Mouse (Mus musculus) B cell, adult 2 months (primary cell): Measurements from ENCODE around the gene Fam129a.
A peak's percentile ranks its signal among the peaks of the same experiment; 100 is the strongest.
"Not testable (repeated sequence)": the region's sequence is repeated elsewhere in the genome, so short reads cannot be mapped to it uniquely, and the experiment has no call there.

Experiments used
- DNase-seq, 2 experiments: peaks; one replicate each; pipeline ENCODE4 v3.0.0; 2022

Fam129a gene

DNA sequence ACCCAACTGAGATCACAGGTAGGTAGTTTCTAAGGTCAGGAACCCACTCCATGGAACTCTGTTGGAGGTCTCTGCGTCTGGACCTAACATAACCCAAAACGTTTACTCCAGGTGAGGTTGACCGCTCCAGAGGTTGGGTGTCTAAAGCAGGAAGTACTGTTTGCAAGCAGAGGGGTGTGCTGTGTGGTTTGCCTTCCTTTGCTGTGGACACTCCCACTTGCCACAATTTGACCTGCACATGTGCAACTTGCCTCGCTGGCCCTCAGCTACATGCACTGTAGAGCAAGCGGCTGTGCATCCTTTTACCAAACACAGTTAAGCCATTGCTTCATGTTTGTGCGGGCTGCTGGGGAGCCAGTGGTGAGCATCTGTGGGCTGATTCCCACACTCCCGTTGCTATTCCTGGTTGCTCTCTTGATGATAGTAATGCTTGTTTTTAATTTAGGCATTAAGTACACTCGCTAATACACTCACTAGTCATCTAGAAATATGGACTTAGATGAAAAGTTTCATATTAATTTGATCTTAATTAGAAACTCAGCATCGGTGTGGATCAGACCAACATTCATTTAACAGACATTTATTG, 99.1 kb downstream of the Fam129a start:
- DNase-seq = no peak

DNA sequence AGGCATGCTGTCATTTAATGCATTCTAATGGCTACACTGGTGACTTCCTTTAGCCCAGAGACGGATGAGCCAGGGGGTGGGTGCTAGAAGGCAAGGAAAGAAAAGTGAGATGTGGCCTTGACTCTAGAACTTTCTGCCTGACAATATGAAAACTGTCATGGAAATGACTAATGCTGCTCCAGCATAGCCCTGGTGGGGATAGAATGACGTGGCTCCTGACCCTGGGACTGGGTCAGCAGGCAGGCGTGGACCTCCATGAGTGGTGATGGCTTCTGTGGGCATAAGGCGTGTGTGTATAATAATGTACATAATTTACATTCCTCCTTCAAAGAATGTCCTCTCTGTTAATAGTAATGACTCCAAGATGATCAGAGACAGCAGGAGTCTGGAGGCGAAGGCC, 104.7 kb downstream of the Fam129a start:
- no peak for DNase-seq

DNA sequence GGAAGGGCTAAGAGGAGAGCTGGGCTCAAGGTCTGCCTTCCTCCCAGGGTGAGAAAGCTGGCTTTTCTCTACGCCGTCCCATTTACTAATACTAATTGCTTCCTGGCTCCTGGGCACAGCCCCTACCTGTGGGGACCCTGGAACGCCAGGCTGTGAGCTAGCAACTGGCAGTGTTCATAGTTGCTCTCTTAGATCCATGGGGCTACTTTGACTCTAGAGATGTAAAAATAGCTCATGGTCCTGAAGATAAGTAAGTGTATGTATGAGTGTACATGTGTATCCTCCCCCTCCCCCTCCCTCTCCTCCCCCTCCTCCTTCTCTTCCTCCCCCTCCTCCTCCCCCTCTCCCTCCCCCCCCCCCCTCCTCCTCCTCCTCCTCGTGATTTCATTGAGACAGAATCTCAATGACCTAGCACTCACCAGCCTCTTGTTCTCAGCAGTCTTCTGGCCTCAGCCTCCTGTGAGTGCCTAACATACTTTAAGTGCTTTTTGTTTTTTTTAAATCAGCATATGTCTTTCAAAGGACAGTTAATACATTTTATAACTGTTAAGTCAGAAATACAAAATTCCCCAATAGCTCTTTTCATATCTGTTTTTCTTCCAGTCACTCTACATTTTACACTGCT, 106.3 kb downstream of the Fam129a start:
- DNase-seq = no peak

DNA sequence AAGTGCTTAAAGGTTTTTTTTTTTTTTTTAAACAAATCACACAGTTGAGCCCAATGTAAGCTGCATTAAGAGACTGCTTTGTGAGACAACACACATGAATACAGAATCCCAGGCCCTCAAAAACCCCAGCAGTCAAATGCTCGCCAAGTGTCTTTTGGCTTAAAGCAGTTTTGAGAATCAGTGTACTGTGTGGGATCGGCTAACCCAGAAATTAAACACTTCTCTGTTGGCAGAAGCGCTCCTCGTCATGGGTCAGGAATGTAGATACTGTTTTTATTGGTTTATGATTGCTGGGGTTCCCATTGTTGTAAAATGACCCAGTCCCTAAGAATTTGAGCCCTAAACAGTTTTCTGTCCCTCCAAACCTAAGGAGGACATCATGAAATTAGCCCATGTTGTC, 107.0 kb downstream of the Fam129a start:
- no peak for DNase-seq

DNA sequence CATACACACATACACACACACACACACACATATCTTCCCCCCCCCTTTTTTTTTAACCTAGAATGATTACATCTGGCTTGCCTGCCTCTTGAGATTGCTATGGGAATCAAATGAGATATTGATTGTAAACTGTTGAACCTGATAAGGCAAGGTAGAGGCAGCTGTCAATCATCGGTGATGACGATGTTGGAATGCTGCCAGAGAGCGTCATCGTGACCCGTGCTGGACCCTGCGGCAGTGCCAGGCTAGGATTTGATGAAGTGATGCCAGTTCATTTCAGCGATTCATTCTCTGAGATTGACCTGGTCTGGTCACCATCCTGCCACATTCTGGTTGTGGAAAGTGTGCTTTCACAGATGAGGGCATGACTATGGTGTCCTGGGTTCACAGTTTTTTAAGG, 108.2 kb downstream of the Fam129a start:
- DNase-seq = no peak

DNA sequence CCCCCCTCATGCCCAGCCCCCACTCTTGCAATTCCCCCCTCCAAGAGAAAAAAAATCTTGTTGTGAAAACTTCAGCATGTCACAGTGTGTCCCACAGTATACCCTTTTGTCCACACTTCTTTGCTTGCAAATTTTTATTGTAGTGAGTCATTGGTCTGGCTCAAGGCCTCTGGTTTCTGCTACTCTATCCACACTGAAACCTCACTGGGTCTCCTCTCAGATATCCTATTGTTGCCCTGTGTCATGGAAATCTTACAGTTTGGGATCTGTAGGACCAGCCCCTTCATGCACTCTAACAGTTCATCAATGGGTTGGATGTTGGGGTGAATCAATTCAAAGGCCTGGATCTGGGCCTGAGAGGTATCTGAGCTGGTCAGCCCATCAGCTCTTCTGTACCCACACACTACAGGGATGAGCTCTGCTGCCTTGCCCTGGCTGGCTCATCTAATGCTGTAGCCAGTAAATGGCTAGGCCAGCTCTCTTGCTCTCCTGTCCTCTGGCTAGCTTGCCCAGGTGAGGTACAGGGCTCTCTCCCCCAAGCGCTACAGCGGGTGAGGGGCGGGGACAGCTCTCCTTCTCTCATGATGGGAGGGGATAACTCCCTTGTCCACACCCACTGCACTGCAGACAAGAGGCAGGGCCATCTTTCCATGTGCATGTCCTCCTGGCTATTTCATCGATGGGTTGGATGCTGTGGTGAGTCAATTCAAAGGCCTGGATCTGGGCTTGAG, 109.1 kb downstream of the Fam129a start:
- DNase-seq = no peak

DNA sequence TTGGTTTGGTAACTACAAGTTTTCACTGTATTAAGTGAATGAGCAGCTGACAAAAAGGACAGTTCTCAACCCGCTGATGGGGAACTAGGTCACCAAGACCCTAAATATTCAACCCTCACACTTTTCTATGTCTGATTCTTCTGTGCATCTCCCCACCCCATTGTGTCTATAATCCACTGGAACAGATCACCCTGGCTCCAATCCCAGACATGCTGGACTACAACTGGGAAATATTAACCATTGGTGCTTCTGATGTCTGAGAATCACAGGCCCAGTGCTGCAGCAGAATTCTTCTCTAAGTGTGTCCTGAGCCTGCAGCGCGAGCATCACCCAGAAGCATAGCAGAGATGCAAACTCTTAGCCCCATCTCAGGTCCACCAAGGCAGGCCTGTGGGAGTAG, 110.0 kb downstream of the Fam129a start:
- no peak for DNase-seq

DNA sequence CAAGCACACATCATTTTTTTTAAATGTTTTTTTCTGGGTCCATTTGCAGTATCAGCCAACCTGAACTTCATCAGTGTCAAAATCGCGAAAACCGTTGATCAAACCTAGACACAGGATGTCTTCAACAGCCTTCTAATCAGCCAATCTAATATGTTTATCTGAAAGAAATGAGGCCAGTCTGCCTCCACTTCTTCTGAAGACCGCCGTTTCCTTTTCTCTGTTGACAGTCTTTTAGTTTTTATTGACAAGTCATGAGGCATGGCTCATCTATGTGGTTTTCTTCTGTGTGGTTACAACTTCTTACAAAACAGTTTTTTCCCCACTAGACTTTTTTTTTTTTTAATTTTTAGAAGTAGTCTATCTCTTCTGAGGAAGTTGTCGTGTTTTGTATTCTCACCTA, 111.9 kb downstream of the Fam129a start:
- DNase-seq = no peak

DNA sequence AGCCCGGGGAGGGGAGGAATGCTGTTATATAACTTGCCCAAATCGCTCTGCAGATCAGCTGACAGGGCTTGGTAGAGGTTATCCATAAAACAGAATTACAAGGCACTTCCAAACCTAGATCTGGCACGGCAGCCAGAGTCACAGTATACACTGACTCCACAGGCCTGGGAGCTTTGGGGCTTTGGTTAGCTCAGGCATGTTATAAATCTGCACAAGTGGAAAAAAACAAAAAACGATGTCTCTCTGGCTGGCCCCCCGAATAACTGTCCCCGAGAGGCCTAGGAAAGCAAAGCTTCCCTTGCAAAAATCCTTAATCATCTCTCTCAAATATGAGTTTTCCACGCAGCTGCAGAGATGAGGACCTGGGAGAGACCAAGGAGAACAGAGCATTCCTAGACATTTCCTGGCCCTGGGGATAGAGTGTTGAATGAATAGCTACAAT, 113.5 kb downstream of the Fam129a start:
- DNase-seq = no peak

DNA sequence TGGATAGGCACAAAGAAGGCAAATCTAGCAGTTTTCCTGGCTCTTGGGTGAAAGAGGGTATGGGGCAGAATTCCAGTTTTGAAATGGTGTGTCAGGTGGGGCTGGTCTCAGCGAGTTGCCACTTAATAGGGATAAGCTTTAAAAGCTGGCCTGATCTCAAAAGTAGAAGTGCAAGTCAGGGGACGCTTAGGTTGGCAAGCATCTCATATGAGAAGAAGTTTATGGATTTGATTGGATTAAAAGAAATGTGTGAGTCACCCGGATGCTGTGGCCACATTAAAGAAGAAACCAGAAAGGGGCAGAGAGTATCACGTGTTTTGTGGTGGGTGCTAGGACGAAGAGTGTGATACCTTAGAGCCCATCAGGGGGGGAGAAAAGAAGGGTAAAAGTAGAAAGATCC, 114.0 kb downstream of the Fam129a start:
- no peak for DNase-seq

DNA sequence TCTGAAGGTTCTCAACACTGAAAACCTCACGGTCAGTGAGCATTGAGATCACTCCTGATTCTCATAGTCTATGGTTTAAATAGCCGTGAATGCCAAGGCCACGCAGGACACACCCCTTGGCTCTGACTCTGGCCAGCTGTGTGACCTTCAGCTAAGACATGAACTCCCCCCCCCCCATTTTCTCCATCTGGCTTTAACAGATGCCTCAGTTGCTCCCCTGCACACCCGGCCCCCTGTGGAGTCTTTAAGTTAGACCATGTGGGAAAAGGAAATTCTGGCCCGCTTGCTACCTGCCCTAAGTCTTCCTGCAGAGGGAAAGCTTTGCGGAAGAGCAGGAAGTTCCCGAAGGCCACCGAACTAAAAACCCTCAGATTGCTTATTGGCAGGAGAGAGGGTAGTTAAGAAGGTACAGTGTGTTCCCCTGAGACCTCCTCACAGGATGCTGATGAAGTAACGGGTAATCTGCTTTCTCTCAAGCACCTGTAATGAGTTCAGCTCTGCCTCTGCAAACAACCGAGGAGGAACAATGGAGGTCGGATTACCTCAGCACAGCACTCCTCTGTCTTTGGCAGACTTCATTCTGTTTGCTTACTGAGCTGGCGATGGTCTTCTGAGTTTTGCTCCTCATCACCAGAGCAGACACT, 114.8 kb downstream of the Fam129a start:
- no peak for DNase-seq

DNA sequence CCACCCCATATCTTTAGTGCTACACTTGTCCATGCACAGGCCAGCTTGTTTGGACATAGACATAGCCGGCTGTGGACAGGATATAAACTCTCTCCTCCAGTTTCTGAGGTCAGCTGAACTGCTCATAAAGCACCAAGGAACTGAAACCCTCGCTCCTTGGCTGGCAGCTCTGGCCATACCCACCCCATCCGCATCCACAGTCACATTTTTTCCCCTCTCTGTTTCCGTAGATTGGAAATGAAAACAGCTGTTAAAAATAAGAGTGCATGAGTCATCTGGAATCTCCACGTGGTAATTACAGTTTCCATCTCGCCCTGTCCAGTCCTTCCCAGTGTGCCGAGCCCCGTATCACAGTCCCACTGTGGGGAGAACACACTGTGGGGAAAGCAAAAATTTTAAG, 115.7 kb downstream of the Fam129a start:
- no peak for DNase-seq

DNA sequence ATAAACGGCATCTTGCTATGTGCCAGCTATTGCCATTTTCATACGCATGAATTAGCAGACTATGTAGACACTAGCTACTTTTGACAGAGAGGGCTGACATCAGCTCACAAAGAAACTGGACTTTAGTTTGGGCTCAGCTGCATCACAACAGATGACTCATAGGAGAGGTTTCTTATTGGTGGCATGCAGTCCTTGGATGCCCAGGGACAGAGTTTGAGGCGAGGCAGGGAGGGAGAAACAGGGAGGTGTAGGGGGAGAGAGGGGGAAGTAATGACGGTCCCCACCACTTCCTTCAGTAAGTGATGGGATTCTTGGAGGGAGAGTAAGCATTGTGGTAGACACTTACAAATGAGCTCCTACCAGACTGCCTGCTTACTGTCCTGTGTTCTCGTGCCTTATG, 118.0 kb downstream of the Fam129a start:
- DNase-seq = peak in 1 of 2 experiments; percentile 12

DNA sequence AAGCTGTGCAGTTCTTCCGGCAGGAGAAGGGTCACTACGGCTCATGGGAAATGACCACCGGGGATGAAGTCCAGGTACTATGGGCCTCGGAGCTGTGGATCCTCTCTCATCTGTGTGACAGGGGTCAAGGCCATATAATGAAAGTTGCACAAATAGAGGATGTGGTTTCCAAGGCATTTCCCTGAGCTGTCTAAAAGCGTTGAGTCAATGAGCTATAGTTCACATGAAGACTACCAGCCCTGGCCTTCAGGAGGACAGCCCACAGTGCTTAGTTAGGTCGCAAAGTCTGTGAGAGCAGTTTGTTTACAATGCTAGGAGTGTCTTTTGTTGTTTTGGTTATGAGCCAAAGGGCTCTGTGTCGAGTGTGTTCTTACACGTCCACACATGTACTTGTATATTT, 118.6 kb downstream of the Fam129a start:
- no peak for DNase-seq

DNA sequence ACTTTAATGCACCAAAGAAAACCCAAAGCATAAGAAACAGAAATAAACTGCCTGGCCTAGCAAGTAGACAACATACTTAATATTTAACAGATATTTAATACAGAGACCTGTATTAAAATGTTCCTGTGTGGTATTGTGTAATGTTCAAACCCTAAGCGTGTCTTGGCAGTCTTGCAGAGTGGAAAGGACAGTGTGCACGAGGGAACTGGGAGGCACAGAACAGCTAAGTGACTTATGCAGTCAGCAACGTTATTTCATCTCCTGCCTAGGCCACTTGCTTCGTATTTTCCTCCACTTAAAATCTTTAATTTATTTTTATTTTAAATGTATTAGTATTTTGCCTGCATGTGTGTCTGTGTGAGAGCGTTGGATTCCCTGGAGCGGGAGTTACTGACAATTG, 119.1 kb downstream of the Fam129a start:
- no peak for DNase-seq

DNA sequence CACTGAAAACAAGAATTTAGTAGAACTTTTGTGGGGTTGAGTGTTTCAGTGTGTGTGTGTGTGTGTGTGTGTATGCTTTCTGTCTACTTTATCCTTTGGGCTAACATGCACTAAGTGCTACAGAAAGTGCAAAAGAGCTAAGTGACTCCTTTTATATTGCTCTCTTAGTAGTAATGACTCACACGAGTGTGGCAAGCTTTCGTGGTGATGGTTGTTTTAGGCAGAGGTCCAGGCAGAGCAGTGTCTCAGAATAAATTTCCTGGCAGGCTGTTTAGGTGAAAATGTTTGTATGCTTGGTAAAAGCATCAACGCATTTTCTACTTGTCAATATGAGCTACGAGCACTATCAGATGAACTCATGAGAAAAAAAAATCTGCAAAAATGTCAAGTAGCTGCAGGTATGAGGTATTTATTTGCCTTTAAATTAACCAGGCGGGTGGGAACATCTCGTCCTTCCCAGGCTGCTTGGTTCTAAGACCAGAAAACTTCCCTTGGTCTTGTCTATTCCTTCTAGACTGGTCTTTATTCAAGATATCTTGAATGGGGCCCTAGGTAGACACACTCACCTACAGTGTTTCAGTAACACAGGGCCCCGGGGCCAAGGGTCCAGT, 119.7 kb downstream of the Fam129a start:
- no peak for DNase-seq

DNA sequence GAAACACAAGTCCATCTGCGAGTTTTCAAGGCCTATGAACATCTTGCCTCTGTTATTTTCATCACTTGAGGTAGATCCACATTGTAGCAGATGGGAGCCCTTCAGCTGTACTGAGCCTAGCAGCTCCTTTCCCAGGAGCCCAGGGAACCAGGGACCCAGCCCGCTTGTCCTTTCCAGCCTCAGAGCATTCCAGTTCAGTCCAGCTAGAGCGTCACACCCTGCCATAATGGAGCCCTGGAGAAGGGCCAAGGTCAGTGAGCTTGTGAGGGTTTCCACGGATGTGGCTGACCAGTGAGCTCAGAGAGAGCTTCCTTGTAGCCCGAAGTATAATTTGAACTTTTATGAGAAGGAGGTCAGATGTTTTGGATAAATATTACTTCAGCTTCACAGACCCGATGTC, 121.9 kb downstream of the Fam129a start:
- not testable (repeated sequence) for DNase-seq

DNA sequence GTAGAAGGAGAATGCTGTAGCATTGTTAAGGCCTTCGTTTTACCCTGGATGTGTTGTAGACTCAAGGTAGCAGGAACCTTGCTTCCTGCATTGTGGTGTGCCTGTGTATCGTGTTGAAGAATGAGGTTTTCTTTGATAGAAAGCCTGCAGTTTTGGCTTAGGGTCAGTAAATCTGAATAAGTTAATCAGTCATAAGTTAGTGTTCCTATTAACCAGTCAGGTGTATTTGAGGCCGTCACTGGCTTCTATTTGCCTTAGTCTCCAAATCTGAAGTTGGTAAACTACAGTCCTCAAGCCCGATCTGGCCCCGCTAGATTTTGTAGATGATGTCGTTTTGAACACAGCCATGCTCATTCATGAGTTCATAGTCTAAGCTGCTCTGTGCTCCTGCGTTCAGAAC, 125.8 kb downstream of the Fam129a start:
- DNase-seq = no peak

DNA sequence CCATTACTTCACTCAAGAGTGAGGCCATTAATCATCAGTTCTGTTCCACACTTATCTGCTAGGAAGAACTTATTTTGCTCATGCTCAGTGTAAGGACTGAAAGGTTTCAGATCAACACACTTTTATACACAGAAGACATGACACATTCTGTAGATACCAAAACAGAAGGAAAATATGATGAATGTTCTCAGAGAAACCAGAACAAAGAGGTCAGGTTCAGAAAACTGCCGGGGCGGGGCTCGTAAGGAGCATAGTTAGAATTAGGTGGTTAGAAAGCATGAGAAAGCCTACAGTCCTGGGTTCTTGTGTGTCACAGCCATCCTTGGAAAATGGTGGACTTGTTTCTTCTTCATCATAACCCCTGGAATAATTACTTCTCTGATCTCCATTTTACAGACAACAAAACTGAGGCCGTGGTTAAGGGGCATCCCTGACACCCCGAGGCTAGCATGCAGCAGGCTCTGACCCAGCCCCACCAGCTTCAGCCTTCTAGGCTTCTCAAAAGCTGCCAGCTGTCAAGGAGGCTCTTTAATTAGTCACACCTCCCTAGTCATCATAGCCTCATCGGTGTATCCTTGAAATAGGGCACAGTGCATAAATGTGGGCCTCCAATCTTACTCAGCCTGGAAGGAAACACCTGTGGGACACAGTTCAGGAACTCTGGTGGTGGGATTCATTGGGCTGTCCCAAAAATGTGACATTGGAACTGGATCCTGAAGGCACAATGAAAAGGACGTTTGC, 127.1 kb downstream of the Fam129a start:
- no peak for DNase-seq

DNA sequence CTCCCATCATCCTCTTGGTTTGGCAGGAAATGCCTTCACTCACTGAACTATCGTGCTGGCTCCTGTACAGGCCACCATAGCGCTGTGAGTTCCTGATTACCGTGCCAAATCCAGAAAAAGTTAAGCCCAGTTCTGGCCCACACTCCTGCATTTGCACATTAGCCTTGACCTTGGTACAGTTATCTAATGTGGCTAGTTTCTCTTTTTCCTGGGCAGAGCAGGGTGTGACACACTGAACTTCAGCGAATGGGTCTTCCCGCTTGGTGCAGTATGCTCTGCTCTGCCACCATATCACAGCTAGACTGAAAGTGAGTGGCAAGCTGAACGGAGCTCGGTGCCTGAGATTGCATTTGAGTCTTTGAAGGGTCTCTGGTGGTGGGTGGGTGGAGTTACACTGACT, 128.4 kb downstream of the Fam129a start:
- no peak for DNase-seq

DNA sequence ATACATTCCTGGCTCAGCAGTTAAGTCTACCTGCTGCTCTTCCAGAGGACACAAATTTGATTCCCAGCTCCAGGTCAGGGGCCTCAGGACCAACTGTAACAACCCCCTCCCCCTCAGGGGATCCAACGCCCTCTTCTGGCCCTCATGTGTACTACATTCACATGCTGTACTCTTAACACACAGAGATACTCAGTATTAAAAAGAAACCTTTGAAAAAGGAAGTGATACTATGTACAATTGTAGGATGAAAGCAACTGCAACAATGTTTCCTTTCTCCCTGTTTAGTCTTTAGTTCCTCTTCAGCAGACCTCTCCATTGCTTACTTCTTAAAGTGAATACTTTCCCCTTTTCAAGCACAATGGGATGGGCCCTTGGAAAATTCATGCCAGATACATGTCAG, 131.8 kb downstream of the Fam129a start:
- DNase-seq = peak; percentile 35 to 40

DNA sequence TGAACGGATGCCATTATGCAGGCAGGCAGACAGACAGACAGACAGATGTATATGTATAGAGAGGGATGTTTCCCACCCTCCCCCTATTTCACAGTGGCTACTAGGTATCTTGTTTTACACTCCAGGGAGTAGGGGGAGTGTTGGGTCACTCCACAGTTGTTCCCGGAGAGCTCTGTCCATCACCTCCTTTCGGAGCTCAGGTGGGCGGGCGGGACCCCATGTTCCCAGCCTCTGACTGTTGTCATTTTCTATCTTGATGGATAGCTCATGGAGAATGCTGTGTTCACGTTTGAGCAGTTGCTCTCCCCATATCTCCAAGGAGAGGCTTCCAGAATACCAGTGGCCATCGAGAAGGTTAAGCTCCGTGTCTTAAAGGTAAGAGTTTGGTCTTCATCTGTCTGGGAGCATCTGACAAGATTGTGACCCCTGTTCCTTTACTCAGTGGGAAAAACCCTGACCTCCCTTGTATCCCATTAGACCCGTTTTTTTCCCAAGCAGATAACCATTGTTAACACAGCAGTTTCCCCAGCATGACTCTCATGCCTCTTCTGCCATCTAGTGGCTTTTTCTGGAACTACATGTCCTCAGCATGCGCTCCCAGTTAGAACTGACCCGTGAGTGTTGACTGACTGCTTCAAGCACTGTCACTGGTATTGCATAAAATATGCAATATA, 134.9 kb downstream of the Fam129a start:
- peak; percentile 82 to 83 for DNase-seq
